Mouse (Mus musculus) liver, embryonic 13.5 days (tissue): ENCODE data around the gene Rnf224. TPM values are rescaled to one million over a fixed set of nuclear protein-coding genes. Genes with fewer than 3 reads are reported as not detected.
A peak's percentile ranks its signal among the peaks of the same experiment; 100 is the strongest.

Source experiments
- ATAC-seq: fragments of 200-750 bp; cut with Nextera tagmentation; 2 replicates; pipeline ENCODE4 v1.8.0; 2017; ENCODE audit warnings: low read depth, mild to moderate bottlenecking, moderate number of reproducible peaks, moderate library complexity
- DNase-seq: peaks from one replicate; pipeline ENCODE4 v3.0.0; 2022
- H3K27ac ChIP-seq: fragments of 300-500 bp; sonication (generic); 2 replicates; pipeline ENCODE4 v1.5.1; 2015; ENCODE audit warnings: moderate library complexity, mild to moderate bottlenecking, inconsistent platforms
- H3K27me3 ChIP-seq: fragments of 300-500 bp; sonication (generic); 2 replicates; pipeline ENCODE4 v1.6.1; 2015; ENCODE audit warnings: mild to moderate bottlenecking, inconsistent platforms
- H3K36me3 ChIP-seq: fragments of 300-500 bp; sonication (generic); 2 replicates; pipeline ENCODE4 v1.6.1; 2015; ENCODE audit warnings: mild to moderate bottlenecking, inconsistent platforms
- H3K4me1 ChIP-seq: fragments of 300-500 bp; sonication (generic); replicated peaks from 2 replicates; pipeline ENCODE4 v1.6.1; 2015; ENCODE audit warnings: inconsistent platforms
- H3K4me2 ChIP-seq: fragments of 300-500 bp; sonication (generic); 2 replicates; pipeline ENCODE4 v1.6.1; 2015; ENCODE audit warnings: inconsistent platforms, mild to moderate bottlenecking, moderate library complexity
- H3K4me3 ChIP-seq: fragments of 300-500 bp; sonication (generic); replicated peaks from 2 replicates; pipeline ENCODE4 v1.5.1; 2015; ENCODE audit warnings: mild to moderate bottlenecking, inconsistent platforms
- H3K9ac ChIP-seq: fragments of 300-500 bp; sonication (generic); 2 replicates; pipeline ENCODE4 v1.6.1; 2015; ENCODE audit warnings: mild to moderate bottlenecking, inconsistent platforms
- H3K9me3 ChIP-seq: fragments of 300-500 bp; sonication (generic); replicated peaks from 2 replicates; pipeline ENCODE4 v1.6.1; 2016; ENCODE audit warnings: inconsistent platforms
- WGBS: fragments of 180-500 bp; shearing (Covaris S2); methylation state at CpG from one replicate; pipeline ENCODE4 v1.1.7; 2015; ENCODE audit not compliant: insufficient replicate concordance; 5-methylcytosine and 5-hydroxymethylcytosine counted together
- polyA plus RNA-seq: library from polyadenylated mRNA; unstranded; fragments of >200 nt; fragmentation: Nextera tagmentation; extraction: Ambion mirVana; gene quantifications from 2 replicates; pipeline ENCODE4 v1.2.1, GENCODE M21; 2015

Rnf224 gene
- polyA plus RNA-seq, 1 experiment from 2014 or later: not detected

DNA sequence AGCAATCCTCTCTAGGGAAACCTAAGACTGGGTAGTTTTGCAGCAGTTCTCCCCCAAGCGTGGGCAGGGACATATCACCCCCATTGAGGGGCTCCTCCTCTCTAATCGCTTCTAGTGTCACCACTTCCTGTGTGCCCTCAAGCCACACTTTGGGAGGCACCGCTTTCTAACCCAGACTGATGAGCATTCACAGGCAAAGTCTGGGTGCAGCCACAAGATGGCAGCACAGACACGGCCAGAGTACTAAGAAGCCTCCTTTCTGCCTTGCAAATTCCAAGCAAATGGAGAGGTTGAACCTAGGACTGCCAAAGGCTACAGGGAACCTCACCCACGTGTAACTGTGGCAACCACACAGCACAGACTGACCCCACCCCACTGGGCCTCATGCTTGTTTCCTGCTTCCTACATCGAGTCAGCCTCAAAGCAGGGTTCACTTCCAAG is 43.2 kb downstream of the Rnf224 start:
- Histone ChIP-seq H3K4me3 (no peak overlapping the region), H3K9me3 (no peaks in the 10 kb centered on the region), H3K27me3 (no peaks in the 10 kb centered on the region), H3K36me3 (peaks cover 6% of the 10 kb centered on the region), H3K4me1 (peaks cover 53% of the 10 kb centered on the region), H3K9ac (peak overlapping the region; percentile 70; the same call in 1 of the 2 replicates), H3K4me2 (peak overlapping the region; percentile 80), H3K27ac (peak overlapping the region; percentile 91; the same call in 1 of the 2 replicates)
- ATAC-seq (peak; percentile 33), DNase-seq (peak; percentile 71)
- WGBS: under 1% methylated on average over 6 of the region's 6 CpGs

DNA sequence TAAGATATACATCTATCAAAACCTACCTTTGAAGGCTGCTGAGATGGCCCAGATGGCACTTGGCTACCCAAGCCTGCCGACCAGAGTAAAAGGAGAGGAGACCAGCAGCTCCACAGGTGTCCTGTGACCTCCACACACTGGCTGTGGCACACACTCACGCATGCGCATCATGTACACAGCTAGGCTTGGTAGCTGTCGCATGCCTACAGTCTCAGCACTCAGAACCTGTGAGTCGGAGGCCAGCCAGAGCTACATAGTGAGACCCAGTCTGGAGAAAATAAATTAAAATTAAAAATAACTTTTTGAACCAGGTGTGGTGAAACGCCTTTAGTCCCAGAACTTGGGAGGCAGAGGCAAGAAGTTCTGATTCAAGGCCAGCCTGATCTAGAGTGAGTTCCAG is 48.7 kb downstream of the Rnf224 start:
- H3K27me3 ChIP-seq: peaks cover 48% of the 10 kb centered on the region
- DNase-seq: no peak
- 79% methylated on average over 6 of the region's 6 CpGs for WGBS

GRCm38 (mm10) chr2:25186575-25186930 is 50.0 kb downstream of the Rnf224 start:
- no peaks in the 10 kb centered on the region for H3K36me3 ChIP-seq
- no peak overlapping the region for H3K27ac ChIP-seq
- H3K4me2 ChIP-seq: peak overlapping the region; percentile 82
- DNase-seq: no peak
- ATAC-seq: no peak
- H3K4me3 ChIP-seq: peak overlapping the region; percentile 58; the same call in 1 of the 2 replicates
- peak overlapping the region; percentile 69; the same call in 1 of the 2 replicates for H3K9ac ChIP-seq
- peaks cover 60% of the 10 kb centered on the region for H3K27me3 ChIP-seq
- H3K4me1 ChIP-seq: peaks cover 30% of the 10 kb centered on the region
- WGBS: 34% methylated on average over 5 of the region's 5 CpGs
- H3K9me3 ChIP-seq: no peaks in the 10 kb centered on the region

More for the DNA sequence above, 48.7 kb downstream of the Rnf224 start:
- Histone ChIP-seq H3K4me2 (no peak overlapping the region), H3K4me1 (peaks cover 18% of the 10 kb centered on the region), H3K27ac (no peak overlapping the region), H3K4me3 (no peak overlapping the region), H3K9ac (no peak overlapping the region), H3K9me3 (no peaks in the 10 kb centered on the region), H3K36me3 (no peaks in the 10 kb centered on the region)
- ATAC-seq: no peak

DNA sequence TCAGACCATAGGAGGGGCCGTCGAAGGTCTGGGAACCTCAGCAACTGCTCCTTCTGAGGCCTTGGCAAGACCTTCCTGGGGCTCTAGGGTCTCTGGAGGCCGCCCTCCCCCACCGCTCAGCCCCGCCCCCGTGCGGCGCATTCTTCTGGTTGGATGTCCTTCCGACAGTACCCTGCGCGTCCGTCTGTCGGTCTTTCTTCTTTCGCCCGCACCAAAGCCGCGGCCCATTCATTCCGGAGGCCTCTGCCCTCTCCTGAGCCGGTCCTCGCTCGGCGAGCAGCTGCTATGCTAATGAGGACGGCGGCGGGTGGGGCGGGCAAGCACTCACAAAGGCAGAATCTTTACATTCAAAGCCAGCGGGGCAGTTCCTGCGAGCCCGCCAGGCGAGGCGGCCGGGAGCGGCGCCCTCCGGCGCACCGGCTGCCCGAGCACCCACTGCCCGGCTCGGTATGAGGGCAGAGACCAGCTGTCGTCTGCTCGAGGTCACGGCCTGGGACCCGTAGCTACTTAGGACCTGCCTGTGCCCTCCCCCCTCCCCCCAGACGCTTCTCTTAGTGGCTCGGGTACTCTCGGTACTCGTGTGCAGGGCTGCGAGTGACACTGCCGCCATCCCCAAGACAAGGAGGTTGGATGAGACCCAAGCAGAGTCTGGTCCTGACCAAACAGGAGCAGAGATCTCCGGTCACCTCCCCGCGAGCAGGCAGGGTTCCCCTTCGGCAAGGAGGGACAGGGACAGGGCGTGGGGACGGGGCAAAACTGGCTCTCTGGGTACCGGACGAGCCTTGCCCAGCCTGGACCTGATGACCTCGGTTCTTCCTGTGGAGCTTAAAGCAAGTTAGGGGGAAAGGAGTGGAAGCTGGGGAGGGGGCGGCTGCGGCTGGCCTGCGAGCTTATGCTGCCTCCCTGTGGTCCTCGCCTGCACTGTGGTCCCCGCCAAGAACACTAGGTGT is 50.7 kb downstream of the Rnf224 start:
- Histone ChIP-seq H3K27ac (no peak overlapping the region), H3K9me3 (no peaks in the 10 kb centered on the region), H3K36me3 (no peaks in the 10 kb centered on the region), H3K4me1 (peaks cover 37% of the 10 kb centered on the region), H3K9ac (peak overlapping the region; percentile 69), H3K27me3 (peaks cover 67% of the 10 kb centered on the region), H3K4me2 (peak overlapping the region; percentile 82), H3K4me3 (peak overlapping the region; percentile 58)
- DNase-seq (no peak), ATAC-seq (peak; percentile 16)
- WGBS: 2% methylated on average over 64 of the region's 64 CpGs

DNA sequence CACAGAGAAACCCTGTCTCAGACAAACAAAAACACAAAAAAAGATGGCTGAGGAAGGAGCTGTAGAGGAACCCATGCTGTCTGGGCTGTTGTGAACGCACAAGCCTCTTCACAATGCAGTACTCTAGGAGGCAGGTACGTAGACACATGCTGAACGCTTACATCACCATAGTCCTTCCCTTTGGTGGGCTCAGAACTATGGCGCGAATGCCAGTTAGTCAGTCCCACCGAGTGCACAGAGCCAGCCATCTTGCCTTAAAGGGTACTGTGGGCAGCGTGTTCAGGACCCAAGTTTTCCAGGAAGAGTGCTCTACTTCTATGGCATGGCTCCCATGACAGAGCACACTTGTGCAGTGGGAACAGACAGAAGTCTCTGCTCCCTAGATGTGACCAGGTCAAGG is 52.1 kb downstream of the Rnf224 start:
- ATAC-seq (no peak), DNase-seq (no peak)
- no peak overlapping the region for H3K4me2 ChIP-seq
- no peaks in the 10 kb centered on the region for H3K9me3 ChIP-seq
- H3K9ac ChIP-seq: no peak overlapping the region
- H3K4me3 ChIP-seq: no peak overlapping the region
- H3K27ac ChIP-seq: no peak overlapping the region
- 81% methylated on average over 7 of the region's 7 CpGs for WGBS
- peaks cover 80% of the 10 kb centered on the region for H3K27me3 ChIP-seq
- no peaks in the 10 kb centered on the region for H3K36me3 ChIP-seq
- peaks cover 49% of the 10 kb centered on the region for H3K4me1 ChIP-seq

Other genes with a start within 250 kb of the Rnf224 start
- 8.0 and 10.2 TPM in 2 replicates for gene Nsmf, start 182.4 kb downstream of the Rnf224 start, polyA plus RNA-seq
- gene Entpd8, start 156.5 kb downstream of the Rnf224 start, polyA plus RNA-seq: 1.6 and 2.2 TPM in 2 replicates
- 1.1 and 1.6 TPM in 2 replicates for gene Noxa1, start 141.6 kb downstream of the Rnf224 start, polyA plus RNA-seq
- gene Nrarp, start 56.0 kb downstream of the Rnf224 start, polyA plus RNA-seq: 2.5 and 2.6 TPM in 2 replicates
- gene Tor4a, start 39.9 kb downstream of the Rnf224 start, polyA plus RNA-seq: 5.5 and 6.0 TPM in 2 replicates
- gene Nelfb, start 25.3 kb downstream of the Rnf224 start, polyA plus RNA-seq: 42.8 and 43.3 TPM in 2 replicates
- gene Stpg3, start 22.1 kb downstream of the Rnf224 start, polyA plus RNA-seq: not detected in 2 replicates
- gene Fam166a, start 18.0 kb downstream of the Rnf224 start, polyA plus RNA-seq: not detected in 2 replicates
- 835 and 850 TPM in 2 replicates for gene Tubb4b, start 12.1 kb downstream of the Rnf224 start, polyA plus RNA-seq
- gene Slc34a3, start 2.4 kb downstream of the Rnf224 start, polyA plus RNA-seq: not detected in 2 replicates
- 0.60 and 0.74 TPM in 2 replicates for gene Rnf208, start 5.5 kb upstream of the Rnf224 start, polyA plus RNA-seq
- gene Cysrt1, start 5.7 kb upstream of the Rnf224 start, polyA plus RNA-seq: not detected in 2 replicates
- gene AL732309.1, start 10.1 kb upstream of the Rnf224 start, polyA plus RNA-seq: 2.1 and 2.7 TPM in 2 replicates
- gene Tmem203, start 18.7 kb upstream of the Rnf224 start, polyA plus RNA-seq: 13.5 and 14.7 TPM in 2 replicates
- gene Tprn, start 25.8 kb upstream of the Rnf224 start, polyA plus RNA-seq: 5.6 and 6.1 TPM in 2 replicates
- gene Ssna1, start 35.7 kb upstream of the Rnf224 start, polyA plus RNA-seq: 158 and 162 TPM in 2 replicates
- 50.5 and 51.0 TPM in 2 replicates for gene Anapc2, start 35.7 kb upstream of the Rnf224 start, polyA plus RNA-seq
- not detected in 2 replicates for gene Tmem210, start 51.4 kb upstream of the Rnf224 start, polyA plus RNA-seq
- not detected in 2 replicates for gene Lrrc26, start 53.1 kb upstream of the Rnf224 start, polyA plus RNA-seq
- 0.12 and 0.41 TPM in 2 replicates for gene Grin1, start 82.4 kb upstream of the Rnf224 start, polyA plus RNA-seq
- 18.8 and 27.1 TPM in 2 replicates for gene Man1b1, start 95.6 kb upstream of the Rnf224 start, polyA plus RNA-seq
- gene Dpp7, start 119.6 kb upstream of the Rnf224 start, polyA plus RNA-seq: 9.0 and 10.5 TPM in 2 replicates
- gene Uap1l1, start 128.9 kb upstream of the Rnf224 start, polyA plus RNA-seq: 13.4 and 16.1 TPM in 2 replicates
- 30.0 and 30.6 TPM in 2 replicates for gene Sapcd2, start 135.5 kb upstream of the Rnf224 start, polyA plus RNA-seq
- gene Entpd2, start 159.1 kb upstream of the Rnf224 start, polyA plus RNA-seq: 0.40 and 0.41 TPM in 2 replicates
- gene Npdc1, start 162.6 kb upstream of the Rnf224 start, polyA plus RNA-seq: 4.2 and 5.1 TPM in 2 replicates
- 0.56 and 0.97 TPM in 2 replicates for gene Fut7, start 186.5 kb upstream of the Rnf224 start, polyA plus RNA-seq
- 1.4 and 1.6 TPM in 2 replicates for gene Abca2, start 191.9 kb upstream of the Rnf224 start, polyA plus RNA-seq
- gene Clic3, start 220.1 kb upstream of the Rnf224 start, polyA plus RNA-seq: 0.21 and 0.25 TPM in 2 replicates
- 7.2 and 7.7 TPM in 2 replicates for gene Paxx, start 224.3 kb upstream of the Rnf224 start, polyA plus RNA-seq
- 0.38 TPM in 1 of 2 replicates, not detected in the other for gene Ptgds, start 233.3 kb upstream of the Rnf224 start, polyA plus RNA-seq